Mouse (Mus musculus) small intestine, adult 2 months (tissue): ENCODE results near the gene Ppp6r3.

Experiments
- CTCF ChIP-seq: fragments of 200-500 bp; IDR thresholded peaks from 2 replicates; pipeline ENCODE4 v1.5.1; 2012; ENCODE audit warnings: low read depth, mild to moderate bottlenecking, control low read depth, inconsistent platforms, low read length, moderate library complexity, mixed read lengths; ENCODE audit not compliant: insufficient replicate concordance, insufficient read length; ENCODE audit errors: extremely low read depth
- POLR2A ChIP-seq: fragments of 200-500 bp; IDR thresholded peaks from 2 replicates; pipeline ENCODE4 v1.6.1; 2012; ENCODE audit warnings: low read depth, mild to moderate bottlenecking, control low read depth, inconsistent platforms, low read length, moderate library complexity

DNA sequence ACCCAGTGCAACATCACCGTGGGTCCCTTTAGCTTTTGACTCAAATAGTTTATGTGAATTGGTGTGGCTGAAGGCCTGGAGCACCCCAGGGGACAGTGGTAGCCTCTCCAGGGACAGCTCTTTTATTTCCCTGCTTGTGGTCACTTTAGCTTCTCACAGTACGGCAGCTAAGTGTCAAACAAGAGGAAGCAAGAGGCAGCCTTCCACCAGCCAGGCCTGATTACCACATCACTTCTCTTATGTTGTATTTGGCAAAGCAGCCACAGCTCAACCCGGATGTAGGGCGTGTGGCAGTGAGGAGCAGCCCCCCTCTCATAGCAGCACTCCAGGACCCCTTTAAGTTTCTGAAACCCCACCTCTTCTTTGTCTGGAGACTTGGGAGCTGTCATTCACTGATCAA lies 152.6 kb downstream of the Ppp6r3 start:
- TF ChIP-seq CTCF (no peak), POLR2A (no peak)
